Mouse (Mus musculus): ENCODE measurements at regions not wholly inside any gene's neighbourhood (a gene's known extent, or its start where the extent isn't known, plus 50 kb on each side); places are given as distances from the start of the nearest gene placed in this dataset.

DNA sequence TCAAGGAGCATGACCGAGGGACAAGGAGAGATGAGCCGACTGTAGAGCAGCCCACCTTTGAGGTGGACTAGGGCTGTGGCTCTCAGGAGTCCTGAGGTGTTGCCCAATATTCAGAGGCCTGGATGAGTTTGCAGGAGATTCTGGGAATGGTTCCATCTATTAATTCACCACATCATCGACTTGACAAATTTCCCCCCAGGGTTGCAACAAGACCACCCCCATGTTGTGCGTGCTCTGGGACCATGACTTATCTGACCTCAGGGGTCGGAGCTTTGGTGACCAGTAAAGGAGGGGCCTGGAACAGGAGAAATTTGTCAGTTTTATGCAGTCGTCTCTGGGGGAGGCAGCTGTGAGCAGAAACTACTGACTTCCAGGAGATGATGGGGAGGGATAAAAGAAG is 63.5 kb upstream of the 1600014C23Rik start:
- no peaks in the 10 kb centered on the region for H3K27me3 ChIP-seq (ENCODE audit: control insufficient read depth, insufficient read depth, insufficient read length)
- TF ChIP-seq MYOD1 (IDR thresholded peaks at IDR 0.05; ENCODE audit: control insufficient read depth, insufficient read length, low read depth) = no peak
- no peak for TF ChIP-seq MAX (IDR thresholded peaks at IDR 0.05)
- TF ChIP-seq FOSL1 (IDR thresholded peaks at IDR 0.05; ENCODE audit: insufficient read depth, low read length, poor library complexity, severe bottlenecking) = no peak
- no peak for TF ChIP-seq USF1 (IDR thresholded peaks at IDR 0.05; ENCODE audit: low read depth)
- no peak for TF ChIP-seq CEBPB (IDR thresholded peaks at IDR 0.05; ENCODE audit: low read depth)
- TF ChIP-seq CTCF (IDR thresholded peaks at IDR 0.05; ENCODE audit: control insufficient read depth, insufficient read depth, insufficient read length) = no peak
- TF ChIP-seq MYOG (IDR thresholded peaks at IDR 0.05; ENCODE audit: control insufficient read depth, extremely low read depth, insufficient read length) = no peak

GRCm38 (mm10) chr17:45794926-45795325 is 61.3 kb upstream of the 1600014C23Rik start:
- no peaks in the 10 kb centered on the region for H3K79me3 ChIP-seq (ENCODE audit: low read depth)
- H3ac ChIP-seq (ENCODE audit: control insufficient read depth, insufficient read length, low read depth) = no peak overlapping the region
- no peaks in the 10 kb centered on the region for H3K79me2 ChIP-seq (ENCODE audit: control insufficient read depth, insufficient read depth)
- no peaks in the 10 kb centered on the region for H3K27me3 ChIP-seq (ENCODE audit: control insufficient read depth, insufficient read depth, insufficient read length)
- H3K36me3 ChIP-seq (ENCODE audit: control insufficient read depth, insufficient read depth) = no peaks in the 10 kb centered on the region
- no peak overlapping the region for H3K4me3 ChIP-seq (ENCODE audit: insufficient read depth, poor library complexity, severe bottlenecking)
- TF ChIP-seq CTCF (IDR thresholded peaks at IDR 0.05; ENCODE audit: control insufficient read depth, insufficient read depth, insufficient read length) (no peak), MYOD1 (IDR thresholded peaks at IDR 0.05; ENCODE audit: control insufficient read depth, insufficient read length, low read depth) (no peak), FOSL1 (IDR thresholded peaks at IDR 0.05; ENCODE audit: insufficient read depth, low read length, poor library complexity, severe bottlenecking) (no peak), USF1 (IDR thresholded peaks at IDR 0.05; ENCODE audit: low read depth) (no peak), CEBPB (IDR thresholded peaks at IDR 0.05; ENCODE audit: low read depth) (no peak), MAX (IDR thresholded peaks at IDR 0.05) (no peak), MYOG (IDR thresholded peaks at IDR 0.05; ENCODE audit: control insufficient read depth, extremely low read depth, insufficient read length) (no peak)

More for the DNA sequence above, 63.5 kb upstream of the 1600014C23Rik start:
- no peaks in the 10 kb centered on the region for H3K79me2 ChIP-seq (ENCODE audit: control insufficient read depth, insufficient read depth)
- H3ac ChIP-seq (ENCODE audit: control insufficient read depth, insufficient read length, low read depth) = no peak overlapping the region
- H3K36me3 ChIP-seq (ENCODE audit: control insufficient read depth, insufficient read depth) = no peaks in the 10 kb centered on the region
- H3K4me3 ChIP-seq (ENCODE audit: insufficient read depth, poor library complexity, severe bottlenecking) = no peak overlapping the region
- H3K79me3 ChIP-seq (ENCODE audit: low read depth) = no peaks in the 10 kb centered on the region

- Histone ChIP-seq H3K79me3 (ENCODE audit: low read depth) (no peaks in the 10 kb centered on the region), H3K36me3 (ENCODE audit: control insufficient read depth, insufficient read depth) (no peaks in the 10 kb centered on the region), H3K27me3 (ENCODE audit: control insufficient read depth, insufficient read depth, insufficient read length) (no peaks in the 10 kb centered on the region), H3ac (ENCODE audit: control insufficient read depth, insufficient read length, low read depth) (no peak overlapping the region), H3K4me3 (ENCODE audit: insufficient read depth, poor library complexity, severe bottlenecking) (no peak overlapping the region), H3K79me2 (ENCODE audit: control insufficient read depth, insufficient read depth) (no peaks in the 10 kb centered on the region)
- TF ChIP-seq FOSL1 (IDR thresholded peaks at IDR 0.05; ENCODE audit: insufficient read depth, low read length, poor library complexity, severe bottlenecking) (no peak), CEBPB (IDR thresholded peaks at IDR 0.05; ENCODE audit: low read depth) (no peak), MAX (IDR thresholded peaks at IDR 0.05) (no peak), MYOD1 (IDR thresholded peaks at IDR 0.05; ENCODE audit: control insufficient read depth, insufficient read length, low read depth) (no peak), USF1 (IDR thresholded peaks at IDR 0.05; ENCODE audit: low read depth) (no peak), MYOG (IDR thresholded peaks at IDR 0.05; ENCODE audit: control insufficient read depth, extremely low read depth, insufficient read length) (no peak), CTCF (IDR thresholded peaks at IDR 0.05; ENCODE audit: control insufficient read depth, insufficient read depth, insufficient read length) (no peak)
Measured at GRCm38 (mm10) chr17:45790959-45791520, 57.4 kb upstream of the 1600014C23Rik start.

- H3ac ChIP-seq (ENCODE audit: control insufficient read depth, insufficient read length, low read depth) = no peak overlapping the region
- no peaks in the 10 kb centered on the region for H3K79me2 ChIP-seq (ENCODE audit: control insufficient read depth, insufficient read depth)
- H3K4me3 ChIP-seq (ENCODE audit: insufficient read depth, poor library complexity, severe bottlenecking) = no peak overlapping the region
- no peaks in the 10 kb centered on the region for H3K79me3 ChIP-seq (ENCODE audit: low read depth)
- no peaks in the 10 kb centered on the region for H3K36me3 ChIP-seq (ENCODE audit: control insufficient read depth, insufficient read depth)
- no peaks in the 10 kb centered on the region for H3K27me3 ChIP-seq (ENCODE audit: control insufficient read depth, insufficient read depth, insufficient read length)
- TF ChIP-seq MAX (IDR thresholded peaks at IDR 0.05) = no peak
- TF ChIP-seq USF1 (IDR thresholded peaks at IDR 0.05; ENCODE audit: low read depth) = no peak
- TF ChIP-seq CTCF (IDR thresholded peaks at IDR 0.05; ENCODE audit: control insufficient read depth, insufficient read depth, insufficient read length) = no peak
- TF ChIP-seq MYOG (IDR thresholded peaks at IDR 0.05; ENCODE audit: control insufficient read depth, extremely low read depth, insufficient read length) = no peak
Measured at GRCm38 (mm10) chr17:45789777-45790176, 56.1 kb upstream of the 1600014C23Rik start.

- Histone ChIP-seq H3K36me3 (ENCODE audit: control insufficient read depth, insufficient read depth) (no peaks in the 10 kb centered on the region), H3K4me3 (ENCODE audit: insufficient read depth, poor library complexity, severe bottlenecking) (no peak overlapping the region), H3K27me3 (ENCODE audit: control insufficient read depth, insufficient read depth, insufficient read length) (no peaks in the 10 kb centered on the region), H3K79me3 (ENCODE audit: low read depth) (no peaks in the 10 kb centered on the region), H3K79me2 (ENCODE audit: control insufficient read depth, insufficient read depth) (no peaks in the 10 kb centered on the region), H3ac (ENCODE audit: control insufficient read depth, insufficient read length, low read depth) (no peak overlapping the region)
- TF ChIP-seq MYOD1 (IDR thresholded peaks at IDR 0.05; ENCODE audit: control insufficient read depth, insufficient read length, low read depth) (no peak), CEBPB (IDR thresholded peaks at IDR 0.05; ENCODE audit: low read depth) (no peak), MYOG (IDR thresholded peaks at IDR 0.05; ENCODE audit: control insufficient read depth, extremely low read depth, insufficient read length) (no peak), MAX (IDR thresholded peaks at IDR 0.05) (no peak), USF1 (IDR thresholded peaks at IDR 0.05; ENCODE audit: low read depth) (no peak), CTCF (IDR thresholded peaks at IDR 0.05; ENCODE audit: control insufficient read depth, insufficient read depth, insufficient read length) (no peak), FOSL1 (IDR thresholded peaks at IDR 0.05; ENCODE audit: insufficient read depth, low read length, poor library complexity, severe bottlenecking) (no peak)
Measured at GRCm38 (mm10) chr17:45784905-45785304, 51.3 kb upstream of the 1600014C23Rik start.

GRCm38 (mm10) chr17:45784496-45784895 is 50.9 kb upstream of the 1600014C23Rik start:
- Histone ChIP-seq H3K36me3 (ENCODE audit: control insufficient read depth, insufficient read depth) (no peaks in the 10 kb centered on the region), H3K4me3 (ENCODE audit: insufficient read depth, poor library complexity, severe bottlenecking) (no peak overlapping the region), H3ac (ENCODE audit: control insufficient read depth, insufficient read length, low read depth) (no peak overlapping the region), H3K79me2 (ENCODE audit: control insufficient read depth, insufficient read depth) (no peaks in the 10 kb centered on the region), H3K79me3 (ENCODE audit: low read depth) (no peaks in the 10 kb centered on the region), H3K27me3 (ENCODE audit: control insufficient read depth, insufficient read depth, insufficient read length) (no peaks in the 10 kb centered on the region)
- TF ChIP-seq USF1 (IDR thresholded peaks at IDR 0.05; ENCODE audit: low read depth) = no peak
- TF ChIP-seq CEBPB (IDR thresholded peaks at IDR 0.05; ENCODE audit: low read depth) = no peak
- no peak for TF ChIP-seq FOSL1 (IDR thresholded peaks at IDR 0.05; ENCODE audit: insufficient read depth, low read length, poor library complexity, severe bottlenecking)
- no peak for TF ChIP-seq MAX (IDR thresholded peaks at IDR 0.05)
- TF ChIP-seq CTCF (IDR thresholded peaks at IDR 0.05; ENCODE audit: control insufficient read depth, insufficient read depth, insufficient read length) = no peak
- TF ChIP-seq MYOG (IDR thresholded peaks at IDR 0.05; ENCODE audit: control insufficient read depth, extremely low read depth, insufficient read length) = no peak
- TF ChIP-seq MYOD1 (IDR thresholded peaks at IDR 0.05; ENCODE audit: control insufficient read depth, insufficient read length, low read depth) = no peak
